Mouse (Mus musculus) midbrain, embryonic 12.5 days (tissue): ENCODE results near the gene Nosip. TPM values are rescaled to one million over a fixed set of nuclear protein-coding genes. Genes with fewer than 3 reads are reported as not detected.
A peak's percentile ranks its signal among the peaks of the same experiment; 100 is the strongest.
"Not testable (repeated sequence)": the region's sequence is repeated elsewhere in the genome, so short reads cannot be mapped to it uniquely, and the experiment has no call there.

ENCODE experiments used
- ATAC-seq: fragments of 200-750 bp; cut with Nextera tagmentation; 2 replicates; pipeline ENCODE4 v1.8.0; 2017; ENCODE audit warnings: low read depth, moderate TSS enrichment, moderate library complexity; ENCODE audit not compliant: low FRiP score
- H3K27ac ChIP-seq: fragments of 300-500 bp; sonication (generic); replicated peaks from 2 replicates; pipeline ENCODE4 v1.5.1; 2016; ENCODE audit warnings: mild to moderate bottlenecking
- H3K27me3 ChIP-seq: fragments of 300-500 bp; sonication (generic); 2 replicates; pipeline ENCODE4 v1.6.1; 2016; ENCODE audit warnings: mild to moderate bottlenecking
- H3K36me3 ChIP-seq: fragments of 300-500 bp; sonication (generic); 2 replicates; pipeline ENCODE4 v1.6.1; 2016
- H3K4me1 ChIP-seq: fragments of 300-500 bp; sonication (generic); 2 replicates; pipeline ENCODE4 v1.6.1; 2016
- H3K4me2 ChIP-seq: fragments of 300-500 bp; sonication (generic); replicated peaks from 2 replicates; pipeline ENCODE4 v1.6.1; 2016; ENCODE audit warnings: mild to moderate bottlenecking, moderate library complexity
- H3K4me3 ChIP-seq: fragments of 300-500 bp; sonication (generic); 2 replicates; pipeline ENCODE4 v1.5.1; 2016; ENCODE audit warnings: mild to moderate bottlenecking
- H3K9ac ChIP-seq: fragments of 300-500 bp; sonication (generic); replicated peaks from 2 replicates; pipeline ENCODE4 v1.6.1; 2016; ENCODE audit warnings: mild to moderate bottlenecking, moderate library complexity
- H3K9me3 ChIP-seq: fragments of 300-500 bp; sonication (generic); 2 replicates; pipeline ENCODE4 v1.6.1; 2016; ENCODE audit warnings: mild to moderate bottlenecking
- WGBS: fragments of 180-500 bp; shearing (Covaris S2); methylation state at CpG from one replicate; pipeline ENCODE4 v1.1.7; 2016; 5-methylcytosine and 5-hydroxymethylcytosine counted together
- polyA plus RNA-seq: library from polyadenylated mRNA; unstranded; fragments of >200 nt; fragmentation: Nextera tagmentation; extraction: Ambion mirVana; gene quantifications from 2 replicates; pipeline ENCODE4 v1.2.1, GENCODE M21; 2016

Nosip gene
- polyA plus RNA-seq, 1 experiment from 2014 or later = 54.6 TPM

DNA sequence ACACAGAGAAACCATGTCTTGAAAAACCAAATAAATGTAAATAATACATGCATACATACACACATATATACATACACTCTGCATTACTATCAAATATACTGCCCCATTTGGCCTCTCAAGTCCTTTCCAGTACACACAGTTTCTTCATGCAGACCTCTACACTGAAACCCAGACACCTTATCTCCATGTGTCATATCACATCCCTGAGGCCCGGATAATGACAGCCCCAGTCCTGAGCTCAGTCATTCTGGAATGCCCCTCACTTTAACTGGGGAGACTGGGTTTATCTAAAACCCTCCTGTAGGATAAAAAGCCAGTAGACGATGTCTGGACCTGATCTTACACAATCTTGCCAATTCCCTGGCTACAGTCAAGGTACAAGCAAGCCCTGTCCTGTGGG is 51.2 kb downstream of the Nosip start:
- Histone ChIP-seq H3K9ac (no peak overlapping the region), H3K27ac (no peak overlapping the region), H3K4me2 (no peak overlapping the region), H3K9me3 (no peaks in the 10 kb centered on the region), H3K4me1 (no peaks in the 10 kb centered on the region), H3K36me3 (0 out of 2 replicates have a peak, but pooled peaks cover 10% of the 10 kb centered on the region), H3K27me3 (no peaks in the 10 kb centered on the region), H3K4me3 (no peak overlapping the region)
- no peak for ATAC-seq
- 88% methylated on average over 2 of the region's 2 CpGs for WGBS

DNA sequence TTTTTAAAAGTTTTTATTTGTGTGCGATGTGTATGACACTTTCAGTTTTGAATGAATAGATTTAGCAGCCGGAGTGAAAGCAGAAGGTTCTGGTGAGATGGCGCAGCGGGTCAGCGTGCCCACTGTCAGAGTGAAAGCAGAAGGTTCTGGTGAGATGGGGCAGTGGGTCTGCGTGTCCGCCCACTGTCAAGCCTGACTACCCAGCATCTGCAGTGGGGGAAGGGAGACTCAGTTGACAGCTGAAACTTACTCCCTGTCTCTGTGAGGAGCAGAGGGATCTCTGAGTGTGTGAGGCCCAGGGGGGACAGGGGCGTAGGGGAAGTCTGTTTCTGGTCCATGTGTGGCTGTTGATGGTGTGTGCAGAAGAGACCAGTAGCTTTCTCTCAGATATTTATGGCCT is 55.3 kb downstream of the Nosip start:
- Histone ChIP-seq H3K4me3 (no peak overlapping the region), H3K4me2 (no peak overlapping the region), H3K9ac (no peak overlapping the region), H3K27ac (0 out of 2 replicates have a peak overlapping the region, but pooled peaks have one; percentile 1), H3K36me3 (peaks cover 48% of the 10 kb centered on the region), H3K27me3 (no peaks in the 10 kb centered on the region), H3K9me3 (no peaks in the 10 kb centered on the region), H3K4me1 (peaks cover 11% of the 10 kb centered on the region; the same call in 1 of the 2 replicates)
- 78% methylated on average over 8 of the region's 8 CpGs for WGBS
- no peak for ATAC-seq

DNA sequence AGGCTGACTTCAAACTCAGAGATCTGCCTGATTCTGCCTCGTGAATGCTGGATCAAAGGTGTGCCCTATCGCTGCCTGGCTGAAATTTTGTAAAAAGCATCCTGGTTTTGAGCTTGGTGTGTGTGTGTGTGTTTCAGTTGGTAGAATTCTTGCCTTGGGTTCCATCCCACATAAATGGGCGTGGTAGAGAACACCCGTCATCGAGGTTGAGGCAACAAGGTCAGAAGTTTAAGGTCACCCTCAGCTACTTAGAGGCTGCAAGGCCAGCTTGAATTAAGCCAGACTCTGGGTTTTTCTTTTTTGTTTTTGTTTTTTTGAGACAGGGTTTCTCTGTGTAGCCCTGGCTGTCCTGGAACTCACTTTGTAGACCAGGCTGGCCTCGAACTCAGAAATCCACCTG is 56.1 kb downstream of the Nosip start:
- H3K4me2 ChIP-seq = no peak overlapping the region
- 93% methylated on average over 6 of the region's 6 CpGs for WGBS
- peaks cover 54% of the 10 kb centered on the region for H3K36me3 ChIP-seq
- no peaks in the 10 kb centered on the region for H3K9me3 ChIP-seq
- H3K4me1 ChIP-seq = peaks cover 19% of the 10 kb centered on the region
- no peak overlapping the region for H3K9ac ChIP-seq
- no peaks in the 10 kb centered on the region for H3K27me3 ChIP-seq
- ATAC-seq = no peak
- 0 out of 2 replicates have a peak overlapping the region, but pooled peaks have one; percentile 1 for H3K27ac ChIP-seq
- H3K4me3 ChIP-seq = no peak overlapping the region

DNA sequence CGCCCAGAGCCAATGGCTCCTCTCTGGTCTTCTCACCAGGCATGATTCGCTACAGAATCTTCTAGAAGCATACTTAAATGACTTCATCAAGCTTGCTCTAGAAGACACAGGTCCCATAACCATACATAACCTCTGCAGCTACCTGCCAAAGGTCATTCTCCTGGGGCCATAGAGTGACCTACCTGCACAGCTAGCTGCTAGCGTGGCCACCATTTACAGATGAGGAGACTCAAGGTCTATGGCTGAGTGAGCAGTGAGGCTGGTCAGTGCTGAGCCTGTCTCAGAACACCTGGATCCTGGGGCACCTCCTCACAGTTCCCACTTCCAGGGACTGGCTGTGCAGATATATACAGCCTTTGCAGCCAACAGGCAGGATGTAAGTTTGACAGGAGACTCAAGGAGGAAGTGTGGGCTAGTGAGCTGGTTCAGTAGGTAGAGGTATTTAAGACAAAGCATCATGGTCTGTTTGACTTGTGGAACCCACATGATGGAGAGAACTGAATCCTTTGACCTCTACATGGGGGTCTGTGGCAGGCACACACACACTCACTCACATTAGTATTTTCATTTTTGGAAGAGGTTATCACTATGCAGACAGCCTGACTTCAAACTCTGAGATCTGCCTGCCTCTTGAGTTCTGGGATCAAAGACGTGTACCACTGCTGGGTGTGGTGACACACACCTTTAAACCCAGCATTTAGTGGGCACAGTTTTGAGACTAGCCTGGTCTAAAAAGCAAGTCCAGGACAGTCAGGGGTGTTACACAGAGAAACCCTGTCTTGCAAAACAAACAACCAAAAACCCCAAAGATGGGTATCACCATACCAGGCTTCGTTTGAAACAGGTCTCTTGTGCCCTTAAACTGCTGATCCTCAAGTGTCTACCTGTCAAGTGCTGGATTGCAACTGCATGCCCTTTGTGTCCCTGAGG is 57.8 kb downstream of the Nosip start:
- no peak for ATAC-seq
- H3K36me3 ChIP-seq = peaks cover 57% of the 10 kb centered on the region
- 82% methylated on average over 5 of the region's 5 CpGs for WGBS

DNA sequence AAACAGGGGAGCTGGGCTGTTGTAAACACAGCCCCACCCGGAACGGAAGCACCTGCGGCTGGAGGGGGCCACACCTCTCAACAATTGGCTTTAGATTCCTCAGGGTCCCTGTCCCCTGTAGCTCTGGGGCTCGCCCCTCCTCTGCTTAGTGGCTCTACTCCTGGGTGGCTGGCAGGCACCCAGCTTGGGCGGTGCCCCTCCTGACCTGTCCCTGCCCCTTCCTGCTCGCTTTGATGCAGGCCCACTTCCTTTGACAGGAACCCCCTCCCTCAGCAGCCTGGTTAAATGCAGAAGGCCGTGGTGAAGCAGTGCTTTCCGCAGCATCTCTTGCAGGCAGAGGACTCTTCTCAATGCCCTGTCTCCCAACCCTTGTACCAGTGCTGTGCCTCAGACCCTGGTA is 59.2 kb downstream of the Nosip start:
- H3K36me3 ChIP-seq = peaks cover 71% of the 10 kb centered on the region
- no peaks in the 10 kb centered on the region for H3K9me3 ChIP-seq
- peaks cover 38% of the 10 kb centered on the region for H3K4me1 ChIP-seq
- no peak overlapping the region for H3K4me2 ChIP-seq
- ATAC-seq = no peak
- H3K27me3 ChIP-seq = no peaks in the 10 kb centered on the region
- H3K27ac ChIP-seq = no peak overlapping the region
- 81% methylated on average over 8 of the region's 8 CpGs for WGBS
- H3K4me3 ChIP-seq = 0 out of 2 replicates have a peak overlapping the region, but pooled peaks have one; percentile 9
- H3K9ac ChIP-seq = no peak overlapping the region

More for the DNA sequence above, 57.8 kb downstream of the Nosip start:
- no peak overlapping the region for H3K27ac ChIP-seq
- no peak overlapping the region for H3K4me2 ChIP-seq
- no peaks in the 10 kb centered on the region for H3K27me3 ChIP-seq
- H3K9me3 ChIP-seq = no peaks in the 10 kb centered on the region
- no peak overlapping the region for H3K4me3 ChIP-seq
- H3K4me1 ChIP-seq = peaks cover 27% of the 10 kb centered on the region
- H3K9ac ChIP-seq = no peak overlapping the region

DNA sequence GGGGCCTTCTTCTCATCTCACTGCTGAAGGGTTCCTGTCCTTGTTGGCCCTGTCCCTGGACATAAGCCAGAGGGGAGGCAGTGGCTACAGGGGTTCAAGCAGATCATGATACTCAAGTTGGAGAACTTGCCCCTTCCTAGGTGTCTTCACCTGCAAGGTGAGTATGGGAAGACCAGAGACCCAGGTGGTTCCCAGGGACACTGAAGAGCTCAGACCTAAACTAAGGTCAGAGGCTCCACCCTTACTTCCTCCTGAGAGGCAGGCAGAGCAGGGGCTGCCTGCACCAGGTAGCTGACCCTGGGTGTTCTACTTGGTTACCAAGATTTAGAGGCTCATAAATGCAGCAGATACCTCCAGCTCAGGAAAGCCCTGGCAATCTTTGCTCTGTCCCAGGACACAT is 59.7 kb downstream of the Nosip start:
- 0 out of 2 replicates have a peak overlapping the region, but pooled peaks have one; percentile 9 for H3K4me3 ChIP-seq
- H3K4me2 ChIP-seq = no peak overlapping the region
- H3K4me1 ChIP-seq = peaks cover 43% of the 10 kb centered on the region
- no peak for ATAC-seq
- no peaks in the 10 kb centered on the region for H3K27me3 ChIP-seq
- no peak overlapping the region for H3K27ac ChIP-seq
- peaks cover 76% of the 10 kb centered on the region for H3K36me3 ChIP-seq
- H3K9me3 ChIP-seq = no peaks in the 10 kb centered on the region
- no peak overlapping the region for H3K9ac ChIP-seq

DNA sequence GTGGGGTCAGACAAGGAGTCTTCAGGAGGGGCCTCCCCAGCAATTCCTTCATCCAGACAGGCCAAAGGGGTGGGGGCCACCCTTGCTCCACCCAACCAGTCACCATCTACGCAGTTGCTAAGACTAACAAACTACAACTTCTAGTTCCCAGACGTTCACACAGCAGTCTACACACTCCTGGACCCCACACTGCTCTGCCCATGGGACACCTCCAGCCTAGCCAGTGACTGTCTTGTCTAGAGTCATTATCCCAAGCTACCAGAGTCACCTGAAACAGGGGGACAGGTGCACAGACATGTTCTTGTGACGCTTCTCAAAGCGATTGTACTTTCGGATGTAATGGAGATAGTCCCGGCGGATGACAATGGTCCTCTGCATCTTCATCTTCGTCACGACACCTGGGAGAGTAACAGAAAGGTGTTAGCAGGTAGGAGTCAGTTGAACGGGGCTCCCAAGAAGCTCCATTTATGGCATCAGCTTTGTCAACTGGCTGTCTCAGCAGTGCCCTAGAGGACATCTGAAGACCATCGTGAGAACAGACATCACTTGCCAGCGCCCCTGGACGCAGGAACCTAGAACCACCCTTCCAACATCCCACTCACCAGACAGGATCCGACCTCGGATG is 60.4 kb downstream of the Nosip start:
- H3K36me3 ChIP-seq = peaks cover 79% of the 10 kb centered on the region
- H3K27me3 ChIP-seq = no peaks in the 10 kb centered on the region
- H3K9me3 ChIP-seq = no peaks in the 10 kb centered on the region
- peaks cover 50% of the 10 kb centered on the region for H3K4me1 ChIP-seq
- H3K9ac ChIP-seq = peak overlapping the region; percentile 97
- no peak for ATAC-seq
- peak overlapping the region; percentile 86 for H3K4me2 ChIP-seq
- peak overlapping the region; percentile 81; the same call in 1 of the 2 replicates for H3K27ac ChIP-seq
- 88% methylated on average over 15 of the region's 15 CpGs for WGBS
- peak overlapping the region; percentile 88 for H3K4me3 ChIP-seq

DNA sequence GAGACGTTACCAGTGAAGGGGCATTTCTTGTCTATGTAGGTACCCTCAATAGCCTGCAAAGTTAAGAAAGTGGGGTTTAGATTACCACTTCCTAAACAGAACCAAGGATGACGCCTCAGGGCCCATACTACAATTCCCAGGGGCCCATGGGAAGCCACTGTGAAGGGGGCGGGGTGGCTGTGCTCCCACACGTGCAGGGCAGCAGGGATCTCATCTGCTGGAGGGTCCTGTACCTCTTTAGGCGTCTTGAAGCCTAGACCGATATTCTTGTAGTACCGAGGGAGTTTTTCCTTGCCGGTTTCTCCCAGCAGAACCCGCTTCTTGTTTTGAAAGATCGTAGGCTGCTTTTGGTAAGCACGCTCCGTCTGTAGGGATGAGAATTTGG is 60.9 kb downstream of the Nosip start:
- Histone ChIP-seq H3K9me3 (no peaks in the 10 kb centered on the region), H3K27me3 (no peaks in the 10 kb centered on the region), H3K4me3 (peak overlapping the region; percentile 88), H3K9ac (peak overlapping the region; percentile 97), H3K36me3 (peaks cover 74% of the 10 kb centered on the region), H3K27ac (peak overlapping the region; percentile 81), H3K4me2 (peak overlapping the region; percentile 86), H3K4me1 (peaks cover 51% of the 10 kb centered on the region)
- 23% methylated on average over 12 of the region's 12 CpGs for WGBS
- ATAC-seq = no peak

DNA sequence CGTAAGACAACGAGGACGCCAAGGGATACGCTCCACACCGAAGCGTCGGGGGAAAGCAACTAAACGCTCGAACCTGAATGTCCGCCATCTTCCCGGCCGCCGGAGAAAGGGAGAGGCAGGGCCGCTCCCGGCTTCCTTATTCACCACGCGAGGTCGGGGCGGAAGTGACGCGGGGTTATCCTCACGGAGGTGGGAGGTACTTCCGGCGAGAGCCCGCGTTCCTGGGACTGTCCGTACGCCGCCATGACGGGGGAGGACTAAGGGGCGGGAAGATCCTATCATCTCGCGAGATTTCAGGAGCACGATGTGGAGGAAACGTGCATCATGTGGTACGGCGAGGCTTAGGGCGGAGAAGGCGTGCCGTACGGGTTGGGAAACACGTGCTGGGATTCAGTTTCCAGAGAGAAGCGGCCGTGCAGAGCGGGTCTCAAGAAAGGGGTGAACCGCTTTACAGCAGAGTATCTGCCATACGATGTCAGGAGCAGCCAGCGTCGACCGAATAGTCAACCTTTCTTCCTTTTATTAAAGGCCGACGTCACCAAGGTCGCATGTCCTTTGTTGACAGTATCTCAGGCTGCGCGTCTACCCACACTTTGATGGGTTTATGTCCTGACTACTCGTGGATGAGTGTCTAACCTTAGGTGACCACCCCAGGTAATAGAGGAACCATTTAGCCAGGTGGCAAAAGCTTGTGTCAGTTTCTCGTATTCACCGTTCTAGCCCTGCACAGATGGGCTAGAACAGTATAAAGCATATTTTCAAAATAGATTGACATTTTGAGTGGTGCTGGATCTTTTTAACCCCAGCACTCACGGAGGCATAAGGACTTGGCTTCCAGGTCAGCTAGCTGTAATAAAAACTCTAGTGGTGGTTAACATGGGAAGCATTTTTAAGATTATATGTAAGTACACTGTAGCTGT is 62.3 kb downstream of the Nosip start, which contains the start of gene Rps11:
Gene Rps11, minus strand, starts transcription at position 216 of the 920 bp plus-strand sequence.
- ATAC-seq = peak; percentile 80
- Histone ChIP-seq H3K27me3 (no peaks in the 10 kb centered on the region), H3K4me1 (peaks cover 54% of the 10 kb centered on the region), H3K27ac (peak within 1 kb of the TSS; percentile 85), H3K9ac (peak within 1 kb of the TSS; percentile 97), H3K4me2 (peak within 1 kb of the TSS; percentile 86), H3K9me3 (no peaks in the 10 kb centered on the region), H3K36me3 (peaks cover 65% of the 10 kb centered on the region), H3K4me3 (peak within 1 kb of the TSS; percentile 88)
- WGBS = under 1% methylated on average over 59 of the region's 59 CpGs

DNA sequence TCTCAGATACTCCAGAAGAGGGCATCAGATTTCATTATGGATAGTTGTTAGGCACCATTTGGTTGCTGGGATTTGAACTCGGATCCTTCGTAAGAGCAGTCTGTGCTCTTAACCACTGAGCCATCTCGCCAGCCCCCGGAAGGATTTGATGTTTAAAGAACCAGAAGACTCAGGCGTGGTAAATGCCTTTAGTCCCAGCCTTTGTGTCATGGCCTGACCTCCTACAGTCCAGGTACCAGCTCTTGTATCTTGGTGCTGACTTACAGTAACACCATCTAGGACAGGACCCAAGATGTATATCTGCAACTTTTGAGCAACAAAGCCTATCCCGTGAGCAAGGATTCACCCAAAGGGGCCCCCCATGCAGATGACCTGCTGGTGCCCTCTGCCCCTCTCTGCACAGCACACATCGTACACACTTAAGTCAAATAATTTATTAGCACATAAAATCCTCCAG is 62.9 kb downstream of the Nosip start:
- no peaks in the 10 kb centered on the region for H3K9me3 ChIP-seq
- H3K4me2 ChIP-seq = peak overlapping the region; percentile 50
- H3K4me1 ChIP-seq = peaks cover 59% of the 10 kb centered on the region
- no peak for ATAC-seq
- H3K36me3 ChIP-seq = peaks cover 58% of the 10 kb centered on the region
- H3K27me3 ChIP-seq = no peaks in the 10 kb centered on the region
- peak overlapping the region; percentile 85 for H3K27ac ChIP-seq
- 21% methylated on average over 7 of the region's 7 CpGs for WGBS
- H3K4me3 ChIP-seq = peak overlapping the region; percentile 88; the same call in 1 of the 2 replicates
- peak overlapping the region; percentile 55 for H3K9ac ChIP-seq

DNA sequence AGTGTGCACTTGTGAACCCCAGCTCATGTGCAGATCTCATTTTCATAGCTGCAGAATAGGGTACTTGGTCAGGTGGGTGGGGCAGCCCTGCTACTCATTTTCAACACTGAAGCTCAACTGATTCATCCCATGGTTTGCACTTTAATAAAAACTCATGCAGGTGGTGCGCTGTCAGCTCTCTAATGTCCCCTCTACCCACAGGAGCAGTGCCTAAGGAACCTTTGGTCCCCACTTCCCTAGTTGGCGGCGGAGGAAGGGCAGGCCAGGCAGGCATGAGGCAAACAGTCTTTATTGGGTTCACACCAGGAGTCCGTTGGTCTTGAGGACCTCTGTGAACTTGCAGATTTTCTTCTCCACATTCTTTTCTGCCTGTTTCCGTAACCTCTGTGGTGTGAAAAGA is 63.4 kb downstream of the Nosip start:
- H3K4me3 ChIP-seq, H3K27me3 ChIP-seq, H3K9me3 ChIP-seq, H3K4me2 ChIP-seq, ATAC-seq: not testable (repeated sequence)
- WGBS = 61% methylated on average over 5 of the region's 5 CpGs
- peaks cover 53% of the 10 kb centered on the region for H3K36me3 ChIP-seq
- peaks cover 59% of the 10 kb centered on the region for H3K4me1 ChIP-seq
- H3K9ac ChIP-seq = peak overlapping the region; percentile 55; the same call in 1 of the 2 replicates
- peak overlapping the region; percentile 85 for H3K27ac ChIP-seq
